Mouse (Mus musculus) left cerebral cortex, postnatal 25 days (tissue): ENCODE data around the gene Pink1. TPM values are rescaled to one million over a fixed set of nuclear protein-coding genes. Genes with fewer than 3 reads are reported as not detected.

ENCODE experiments used
- DNase-seq, 2 experiments: peaks; one replicate each; pipeline ENCODE4 v3.0.0; 2022; ENCODE audit warnings: low spot score in 2 of 2, mixed read lengths in 1 of 2
- intact Hi-C: fragments of 180-260 bp; cut with DNase I; formaldehyde crosslinking; loops from one replicate; pipeline ENCODE4 v1.15.1; 2025
- total RNA-seq, 2 experiments: library from RNA; stranded (reverse); gene quantifications; 2 replicates each; pipeline ENCODE4 v1.2.3; 2021

Gene Pink1
- total RNA-seq = 100 to 1,000 TPM; 261 to 283 TPM

- intact Hi-C loops = loop anchor here (2.0 to 10.0 kb wide), 2 partner anchors 53 to 529 kb away; no protein-coding TSS in a partner anchor
- DNase-seq = peak; percentile 92 to 93
Observed at GRCm38 (mm10) chr4:138326077-138326695, at the start of gene Pink1. Pink1 (minus strand) TSS chr4:138326307.

DNA sequence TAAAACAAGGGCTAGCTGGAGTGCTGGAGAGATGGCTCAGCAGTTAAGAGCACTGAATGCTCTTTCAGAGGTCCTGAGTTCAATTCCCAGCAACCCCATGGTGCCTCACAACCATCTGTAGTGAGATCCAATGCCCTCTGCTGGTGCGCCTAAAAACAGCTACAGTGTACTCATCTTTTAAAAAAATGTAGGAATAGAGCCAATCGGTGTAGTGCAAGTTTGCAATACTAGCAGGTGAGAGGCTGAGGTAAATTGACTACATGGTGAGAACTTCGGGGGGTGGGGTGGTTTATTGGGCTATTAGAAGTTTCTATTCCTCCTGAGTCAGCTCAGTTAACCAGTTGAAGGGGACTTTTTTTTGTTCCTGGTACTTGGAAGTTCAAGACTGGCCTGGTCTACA is 49.0 kb upstream of the Pink1 start:
- DNase-seq = no peak

DNA sequence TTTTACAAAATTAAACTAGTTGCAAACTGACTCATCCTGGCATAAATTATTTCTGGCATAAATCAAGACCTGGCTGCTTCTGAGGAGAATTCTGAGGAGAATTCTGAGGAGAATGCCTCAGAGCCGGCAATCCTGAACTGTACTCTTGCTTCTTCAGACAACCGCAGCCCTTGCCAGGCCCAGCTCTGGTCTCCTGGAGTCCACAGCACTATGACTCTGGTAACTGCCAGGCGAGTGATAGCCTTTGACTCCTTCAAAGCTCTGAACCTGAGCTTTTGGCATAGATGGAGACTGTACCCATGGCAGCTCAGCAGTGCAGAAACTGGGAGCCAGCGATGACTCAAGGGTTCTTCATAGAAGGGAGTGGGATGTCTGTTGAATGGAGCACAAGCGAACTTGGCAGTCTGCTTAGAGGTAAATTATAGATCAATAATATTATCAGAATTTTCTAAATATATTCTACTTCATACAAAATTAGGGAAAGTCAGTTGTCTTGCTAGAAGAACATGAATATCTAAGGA is 44.9 kb upstream of the Pink1 start:
- intact Hi-C loops = no loop called here
- peak in 1 of 2 experiments; percentile 60 for DNase-seq

More for the DNA sequence above, 49.0 kb upstream of the Pink1 start:
- intact Hi-C loops = loop anchor here (5.0 kb wide), 1 partner anchor 52 kb away; no protein-coding TSS in a partner anchor

DNA sequence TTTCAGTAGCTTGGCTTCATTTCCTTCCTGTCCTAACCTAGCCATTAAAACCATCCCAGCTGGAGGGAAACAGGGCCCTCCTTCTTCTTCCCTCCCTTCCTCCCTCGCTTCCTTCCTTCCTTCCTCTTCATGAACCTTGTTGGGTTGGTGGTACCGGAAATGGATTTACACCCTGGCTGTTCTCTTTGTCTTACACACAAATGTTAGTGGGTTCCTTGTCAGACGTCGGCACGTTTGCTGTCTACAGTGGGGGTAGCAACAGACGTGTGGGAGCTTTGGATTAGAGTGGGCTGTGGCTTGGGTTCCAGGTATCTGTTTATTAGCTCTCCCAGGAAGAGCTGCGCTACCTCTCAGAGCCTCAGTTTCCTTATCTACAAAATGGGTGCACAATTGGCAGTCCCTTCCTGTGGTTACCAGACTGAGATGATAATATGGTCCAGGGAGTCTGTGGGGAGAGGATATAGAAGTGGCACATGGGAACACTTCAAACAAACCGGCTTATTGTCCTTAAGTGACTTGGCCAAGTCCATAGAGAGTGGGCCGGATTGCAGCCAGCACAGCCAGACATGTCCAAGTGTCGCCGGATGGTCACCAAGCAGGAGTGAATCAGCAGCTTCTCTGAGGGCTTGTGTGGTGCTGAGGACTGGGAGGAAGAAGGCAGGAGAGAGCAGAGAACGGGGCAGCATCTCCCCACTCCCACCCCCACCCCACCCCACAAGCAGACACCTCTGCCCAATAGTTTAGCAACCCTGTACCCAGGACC is 42.6 kb upstream of the Pink1 start:
- intact Hi-C loops = no loop called here
- no peak for DNase-seq

- DNase-seq = peak in 1 of 2 experiments; percentile 40
Observed at GRCm38 (mm10) chr4:138367641-138368497, 41.8 kb upstream of the Pink1 start, which contains the start of gene Cda. Cda (minus strand) TSS chr4:138367992.

DNA sequence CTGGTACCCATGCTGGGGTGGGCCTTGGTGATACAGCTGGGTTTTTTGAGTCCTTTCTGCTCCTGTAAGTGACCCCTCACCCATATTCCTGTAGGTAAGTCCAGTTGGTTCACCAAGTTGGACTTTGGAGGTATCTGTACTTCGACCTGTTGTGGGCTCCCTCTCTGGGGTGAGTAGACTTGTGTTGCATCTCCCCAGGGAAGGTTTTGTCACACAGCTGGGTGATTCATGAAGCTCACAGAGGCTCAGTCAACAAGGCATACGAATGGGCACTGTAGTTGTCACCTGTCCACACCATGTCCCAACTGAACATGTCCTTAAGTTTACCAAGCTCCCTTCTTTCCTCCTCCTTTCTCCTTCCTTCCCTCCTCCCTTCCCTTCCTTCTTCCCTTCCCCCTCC is 40.5 kb upstream of the Pink1 start:
- no peak for DNase-seq
- intact Hi-C loops = no loop called here

More at GRCm38 (mm10) chr4:138367641-138368497, 41.8 kb upstream of the Pink1 start, which contains the start of gene Cda:
- intact Hi-C loops = no loop called here

DNA sequence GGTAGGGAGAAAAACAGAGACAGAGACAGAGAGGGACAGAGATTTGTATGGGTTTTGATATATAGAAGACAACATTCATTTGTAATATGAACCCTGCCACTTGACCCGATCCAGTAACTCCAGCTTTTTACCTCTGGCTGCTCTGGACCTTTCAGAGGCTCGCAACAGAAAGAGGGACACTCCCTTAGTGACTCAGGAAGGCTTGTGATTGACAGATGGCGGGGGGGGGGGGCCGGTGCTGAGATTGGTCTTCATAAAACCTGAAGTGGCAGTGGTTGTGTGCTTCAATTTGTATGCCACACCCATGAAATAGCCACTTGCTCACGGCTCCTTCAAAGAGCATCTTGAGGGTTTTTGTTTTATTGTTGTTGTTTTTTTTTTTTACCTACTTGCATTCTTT is 37.4 kb upstream of the Pink1 start:
- intact Hi-C loops = no loop called here
- no peak for DNase-seq

GRCm38 (mm10) chr4:138362883-138363282 is 36.8 kb upstream of the Pink1 start:
- DNase-seq = no peak
- intact Hi-C loops = no loop called here

GRCm38 (mm10) chr4:138361370-138361821 is 35.3 kb upstream of the Pink1 start:
- DNase-seq = no peak
- intact Hi-C loops = no loop called here

GRCm38 (mm10) chr4:138358176-138358575 is 32.1 kb upstream of the Pink1 start:
- intact Hi-C loops = no loop called here
- no peak for DNase-seq

DNA sequence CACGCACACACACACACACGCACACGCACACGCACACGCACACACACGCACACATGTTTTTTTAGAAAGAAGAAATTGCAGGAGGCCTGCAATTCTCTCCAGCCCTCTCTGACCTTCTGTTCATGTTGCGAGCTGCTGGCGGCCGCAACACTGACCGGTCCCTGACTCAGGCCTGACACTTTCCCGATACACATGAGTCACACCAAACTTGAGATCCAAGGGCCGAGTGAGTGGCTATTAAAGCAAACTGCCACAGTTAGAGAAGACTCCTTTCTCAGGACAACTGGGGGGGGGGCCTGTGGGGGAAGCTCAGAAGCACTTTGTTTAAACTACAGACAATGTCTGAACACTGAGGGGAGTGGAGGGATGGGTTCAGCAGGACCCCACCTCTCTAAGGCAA is 30.4 kb upstream of the Pink1 start:
- no peak for DNase-seq
- intact Hi-C loops = no loop called here

DNA sequence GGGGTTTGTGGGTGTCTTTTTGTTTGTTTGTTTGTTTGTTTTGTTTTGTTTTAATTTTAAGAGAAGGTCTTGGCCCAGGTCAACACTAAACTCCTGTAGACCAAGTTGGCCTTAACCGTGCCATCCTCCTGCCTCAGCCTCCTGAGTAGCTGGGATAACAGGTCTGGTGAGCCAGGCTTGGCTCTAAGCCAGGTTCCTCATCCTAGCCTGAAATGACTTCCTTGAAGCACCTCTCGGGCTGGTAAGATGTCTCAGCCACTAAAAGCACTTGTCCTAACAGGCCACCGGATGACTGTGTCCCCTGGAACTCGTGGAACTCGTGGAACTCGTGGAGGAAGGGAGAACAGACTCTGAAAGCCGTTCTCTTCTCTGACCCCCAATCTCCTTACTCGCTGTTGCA is 30.0 kb upstream of the Pink1 start:
- no peak for DNase-seq
- intact Hi-C loops = no loop called here

DNA sequence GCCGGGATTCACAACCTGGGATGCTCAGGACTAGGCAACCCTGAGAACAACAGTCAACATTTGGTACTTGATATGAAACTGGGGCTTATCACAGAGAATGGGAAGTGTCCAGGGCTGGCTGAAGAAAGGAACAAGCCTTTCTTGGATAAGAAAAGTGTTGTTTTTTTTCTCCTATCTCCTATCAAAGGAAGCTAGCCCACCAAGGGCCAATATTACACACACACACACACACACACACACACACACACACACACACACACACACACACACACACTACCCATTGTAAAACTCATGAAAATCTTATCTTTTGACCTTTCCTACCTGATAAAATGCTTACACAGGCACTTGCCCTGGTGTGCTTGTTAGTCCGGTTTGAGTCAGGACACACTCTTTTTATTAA is 29.4 kb upstream of the Pink1 start:
- no peak for DNase-seq
- intact Hi-C loops = no loop called here

DNA sequence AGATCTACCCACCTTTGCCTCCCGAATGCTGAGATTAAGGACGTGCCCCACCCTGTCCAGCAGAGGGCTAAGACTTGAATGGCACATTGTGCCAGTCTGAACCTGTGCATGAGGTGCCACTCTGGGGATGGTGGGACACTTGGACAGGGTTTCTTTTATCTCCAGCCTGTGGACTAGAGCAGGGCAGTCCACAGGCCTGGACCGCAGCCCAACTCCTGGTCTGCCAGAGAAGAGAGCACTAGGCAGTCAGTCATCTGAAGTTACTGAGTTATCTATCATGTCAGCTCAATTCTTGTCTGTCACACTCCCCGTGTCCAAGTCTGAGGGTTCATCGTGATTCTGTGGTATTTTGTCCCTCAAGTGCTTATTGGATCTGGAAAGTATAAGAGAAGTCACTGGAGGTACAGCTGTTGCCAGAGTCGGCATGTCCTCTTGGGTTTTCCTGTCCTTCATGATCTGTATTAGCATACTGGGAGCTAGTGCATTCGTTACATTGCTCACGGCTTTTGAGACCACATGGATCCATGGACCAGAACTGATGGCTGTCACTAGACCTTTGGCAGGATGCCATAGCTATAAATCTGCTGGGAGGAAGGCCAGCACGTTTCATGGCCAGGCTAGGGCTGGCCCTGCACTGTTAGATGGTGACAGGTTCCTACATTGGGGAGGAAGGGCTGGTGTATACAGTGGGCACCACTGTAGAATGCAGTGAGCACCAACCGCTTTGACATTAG is 27.5 kb upstream of the Pink1 start:
- DNase-seq = no peak
- intact Hi-C loops = no loop called here

DNA sequence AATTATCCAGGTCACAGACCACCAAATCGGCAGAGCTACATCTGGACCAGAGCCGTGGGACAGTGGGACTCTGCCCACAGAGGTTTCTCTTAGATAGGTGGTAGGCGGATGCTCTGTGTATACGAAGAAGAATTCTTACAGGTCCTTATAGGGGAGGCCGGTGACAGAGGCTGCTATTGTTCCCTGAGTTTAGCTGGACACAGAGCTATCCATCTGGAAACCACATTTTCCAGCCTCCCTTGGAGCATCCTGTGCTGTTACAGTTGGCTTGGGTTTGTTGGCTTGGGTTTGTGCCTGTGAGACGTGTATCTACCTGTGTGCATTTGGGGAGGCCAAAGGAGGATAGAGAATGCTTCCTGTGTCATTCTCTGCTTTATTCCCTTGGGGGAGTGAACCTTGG is 26.6 kb upstream of the Pink1 start:
- DNase-seq = no peak
- intact Hi-C loops = no loop called here

- DNase-seq = no peak
- intact Hi-C loops = no loop called here
Observed at GRCm38 (mm10) chr4:138351821-138352220, 25.7 kb upstream of the Pink1 start.

- no peak for DNase-seq
- intact Hi-C loops = no loop called here
Observed at GRCm38 (mm10) chr4:138348716-138349115, 22.6 kb upstream of the Pink1 start.

DNA sequence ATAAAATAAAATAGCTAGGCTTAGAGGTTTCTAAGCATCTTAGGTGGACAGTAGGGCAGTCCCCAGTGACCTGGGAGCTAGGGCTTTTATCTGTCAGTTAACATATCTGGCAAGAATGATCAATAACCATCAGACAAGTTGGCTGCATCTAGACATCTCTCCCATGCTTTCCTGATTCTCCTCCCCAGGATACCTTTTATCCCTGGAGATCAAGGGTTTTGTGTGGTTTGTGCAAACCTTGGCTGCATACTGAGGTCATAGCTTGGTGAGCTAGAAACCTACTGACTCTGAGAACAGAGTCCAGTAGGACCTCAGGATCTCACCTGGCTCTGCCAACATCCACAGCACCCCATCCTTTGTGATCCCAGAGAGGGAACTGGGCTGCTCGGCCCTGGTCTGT is 21.2 kb upstream of the Pink1 start:
- no peak for DNase-seq
- intact Hi-C loops = no loop called here

DNA sequence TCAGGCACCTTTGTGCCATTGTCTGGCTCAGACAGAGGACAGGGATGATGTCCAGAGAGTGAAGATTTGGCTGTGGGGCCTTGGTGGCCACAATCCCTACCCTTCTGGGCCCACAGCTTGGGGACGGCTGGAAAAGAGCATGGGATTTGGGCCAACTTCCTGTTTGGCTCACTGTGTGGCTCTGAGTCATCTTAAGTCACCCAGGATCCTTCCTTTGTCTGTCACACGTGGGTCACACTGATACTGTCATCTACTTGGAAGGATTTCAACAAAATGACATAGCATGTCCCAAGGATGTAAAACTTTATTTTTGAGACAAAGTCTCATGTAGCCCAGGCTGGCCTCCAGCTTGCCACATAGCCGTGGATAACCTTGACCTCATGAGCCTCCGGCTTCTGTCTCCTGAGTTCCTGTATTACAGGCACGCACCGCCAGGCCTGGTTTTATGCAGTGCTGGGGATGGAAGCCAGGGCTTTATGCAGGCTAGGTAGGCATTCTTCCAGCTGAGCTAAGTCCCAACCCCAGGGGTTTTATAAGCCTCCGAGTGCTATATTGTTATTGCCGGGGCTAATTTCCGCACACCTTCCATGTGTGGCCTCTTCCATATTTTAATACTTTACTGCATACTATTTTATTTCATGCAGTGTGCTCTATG is 18.9 kb upstream of the Pink1 start:
- intact Hi-C loops = no loop called here
- no peak for DNase-seq
